In genomic region chr16:10447264-10447594, GRCm38 (mm10) we compare ENCODE assay signal across 8 mouse cellular contexts. TPM values are rescaled to one million over a fixed set of nuclear protein-coding genes. Genes with fewer than 3 reads are reported as not detected.
DNase-seq lines count a peak whose midpoint lies in the region; ATAC-seq and TF ChIP-seq lines count a peak whose summit lies in the region.

Gene Tvp23a, minus strand, starts transcription at chr16:10447362.

- no peaks in the 10 kb centered on the region for H3K9me3 ChIP-seq in forebrain, embryonic 11.5 days (ENCODE audit: control insufficient read depth, low read length)
- H3K9me3 ChIP-seq in heart, embryonic 14.5 days (ENCODE audit: control insufficient read depth, low read length), result no peaks in the 10 kb centered on the region
- H3K9me3 ChIP-seq in lung, embryonic 14.5 days (ENCODE audit: low read depth, low read length), result no peaks in the 10 kb centered on the region

- H3K4me3 ChIP-seq in forebrain, embryonic 11.5 days (ENCODE audit: low read depth, low read length), result peak within 1 kb of the TSS; percentile 45
- peak within 1 kb of the TSS; percentile 33 to 49 for H3K4me3 ChIP-seq in heart, embryonic 14.5 days (ENCODE audit: control insufficient read depth in 1 of 2, insufficient read depth in 1 of 2, low read depth in 1 of 2, low read length in 2 of 2)
- peak within 1 kb of the TSS; percentile 33 for H3K4me3 ChIP-seq in lung, embryonic 14.5 days (ENCODE audit: low read depth, low read length)

- DNase-seq in urinary bladder, postnatal 14 days (ENCODE audit: low spot score), result peak; percentile 52
- no peak for DNase-seq in urinary bladder, adult 2 months (ENCODE audit: low spot score)
- peak; percentile 91 for DNase-seq in forebrain, embryonic 11.5 days (ENCODE audit: low spot score)
- peak; percentile 85 to 87 for DNase-seq in layer of hippocampus, adult 8-10 months (ENCODE audit: low spot score in 2 of 2)
- DNase-seq in lung, embryonic 14.5 days, result peak; percentile 91
- DNase-seq in retina, embryonic 14.5 days (ENCODE audit: low spot score), result peak; percentile 92

- ATAC-seq in forebrain, embryonic 11.5 days (replicated peaks; ENCODE audit: low FRiP score), result peak; percentile 98
- peak; percentile 76; the same call in 1 of the 2 replicates for ATAC-seq in heart, embryonic 14.5 days (ENCODE audit: insufficient number of reproducible peaks, insufficient read depth, low FRiP score, low read depth)
- peak; percentile 96 for ATAC-seq in lung, embryonic 14.5 days (ENCODE audit: insufficient read depth)
- no peak for ATAC-seq in megakaryocyte, adult 5-6 weeks (ENCODE audit: poor library complexity, severe bottlenecking)

- no peaks in the 10 kb centered on the region for H3K27me3 ChIP-seq in forebrain, embryonic 11.5 days (ENCODE audit: control insufficient read depth, insufficient read depth, low read length)
- no peaks in the 10 kb centered on the region for H3K27me3 ChIP-seq in heart, embryonic 14.5 days (ENCODE audit: control insufficient read depth, insufficient read depth, low read length)
- H3K27me3 ChIP-seq in lung, embryonic 14.5 days (ENCODE audit: insufficient read depth, low read length), result no peaks in the 10 kb centered on the region

- peak within 1 kb of the TSS; percentile 64 for H3K27ac ChIP-seq in forebrain, embryonic 11.5 days (ENCODE audit: low read depth, low read length)
- no peak within 1 kb of the TSS for H3K27ac ChIP-seq in heart, embryonic 14.5 days (replicated peaks in 1 of 2; ENCODE audit: control insufficient read depth in 1 of 2, insufficient read depth in 1 of 2, low read depth in 2 of 2, low read length in 2 of 2)
- H3K27ac ChIP-seq in lung, embryonic 14.5 days (ENCODE audit: low read depth), result no peak within 1 kb of the TSS

- peak within 1 kb of the TSS; percentile 76 for H3K4me2 ChIP-seq in forebrain, embryonic 11.5 days (ENCODE audit: low read depth, low read length, severe bottlenecking)
- peak within 1 kb of the TSS; percentile 64 for H3K4me2 ChIP-seq in heart, embryonic 14.5 days (ENCODE audit: low read length)
- H3K4me2 ChIP-seq in lung, embryonic 14.5 days, result peak within 1 kb of the TSS; percentile 67

- under 1% methylated on average over 12 of the region's 12 CpGs for WGBS in forebrain, embryonic 11.5 days
- WGBS in heart, embryonic 14.5 days, result 9% methylated on average over 12 of the region's 12 CpGs
- WGBS in lung, embryonic 14.5 days, result 2% methylated on average over 12 of the region's 12 CpGs

- peak within 1 kb of the TSS; percentile 71 for H3K9ac ChIP-seq in forebrain, embryonic 11.5 days (ENCODE audit: low read length)
- H3K9ac ChIP-seq in heart, embryonic 14.5 days (ENCODE audit: low read length), result peak within 1 kb of the TSS; percentile 50
- peak within 1 kb of the TSS; percentile 20 for H3K9ac ChIP-seq in lung, embryonic 14.5 days

- H3K36me3 ChIP-seq in forebrain, embryonic 11.5 days (ENCODE audit: control insufficient read depth, insufficient read depth, low read length), result no peaks in the 10 kb centered on the region
- H3K36me3 ChIP-seq in heart, embryonic 14.5 days (ENCODE audit: control insufficient read depth, insufficient read depth, low read length), result no peaks in the 10 kb centered on the region
- H3K36me3 ChIP-seq in lung, embryonic 14.5 days (ENCODE audit: insufficient read depth), result no peaks in the 10 kb centered on the region

- peaks cover 3% of the 10 kb centered on the region; the same call in 1 of the 2 replicates for H3K4me1 ChIP-seq in forebrain, embryonic 11.5 days (replicated peaks; ENCODE audit: control insufficient read depth, insufficient read depth, low read length)
- peaks cover 7 to 16% of the 10 kb centered on the region in 2 experiments for H3K4me1 ChIP-seq in heart, embryonic 14.5 days (ENCODE audit: control insufficient read depth in 2 of 2, insufficient read depth in 2 of 2, low read length in 2 of 2)
- H3K4me1 ChIP-seq in lung, embryonic 14.5 days (ENCODE audit: insufficient read depth), result peaks cover 9% of the 10 kb centered on the region; the same call in 1 of the 2 replicates

- no peak for TF ChIP-seq CTCF in lung, embryonic 14.5 days (IDR thresholded peaks at IDR 0.05; ENCODE audit: low read depth)

RNA-seq across cellular contexts. Expression of gene Tvp23a, which starts in this region (rescaled TPM):
- 4.9 and 6.1 TPM in 2 replicates for polyA plus RNA-seq in urinary bladder, adult 2 months (2012; rRNA removed)
- 22.8 and 23.8 TPM in 2 replicates for polyA plus RNA-seq in forebrain, embryonic 11.5 days (2014; fragmentation: Nextera tagmentation; extraction: Ambion mirVana)
- 2.3 and 3.0 TPM in 2 replicates for polyA plus RNA-seq in heart, embryonic 14.5 days (2014; fragmentation: Nextera tagmentation; extraction: Ambion mirVana)
- 10 to 100 TPM; 24.5 to 28.4 (median 25.9) TPM for total RNA-seq in layer of hippocampus, adult 8-10 months (2022)
- 11.0 and 11.4 TPM in 2 replicates for polyA plus RNA-seq in lung, embryonic 14.5 days (2014; fragmentation: Nextera tagmentation; extraction: Ambion mirVana)
- 0.07 TPM in 1 of 2 replicates, not detected in the other for total RNA-seq in megakaryocyte, adult 5-6 weeks (2015)
- total RNA-seq in megakaryocyte, adult 5-6 weeks (2017), result 0.22 TPM in 1 of 2 replicates, not detected in the other

Comparison
In these comparisons a context has a peak if more than half of its experiments do, and no peak if none do; other contexts are left out.
1. RNA of gene Tvp23a (total RNA-seq): 24.5 to 28.4 TPM in layer of hippocampus, adult 8-10 months; 0.07 to 0.22 TPM in megakaryocyte, adult 5-6 weeks; every median in the first group is over 10 times any median in the second.
2. H3K9ac ChIP-seq: peak in every context shown above with its lines; median percentile 71 in forebrain, embryonic 11.5 days; 50 in heart, embryonic 14.5 days; 20 in lung, embryonic 14.5 days.
3. Peak in every context shown above with its lines, with median percentiles within 50 percentile points of each other: H3K4me2 ChIP-seq and H3K4me3 ChIP-seq.